Mouse (Mus musculus): ENCODE data around the gene Sh3kbp1. TPM values are rescaled to one million over a fixed set of nuclear protein-coding genes. Genes with fewer than 3 reads are reported as not detected.

Gene Sh3kbp1
- total RNA-seq, 1 experiment from 2014 or later, result 78.7 TPM

DNA sequence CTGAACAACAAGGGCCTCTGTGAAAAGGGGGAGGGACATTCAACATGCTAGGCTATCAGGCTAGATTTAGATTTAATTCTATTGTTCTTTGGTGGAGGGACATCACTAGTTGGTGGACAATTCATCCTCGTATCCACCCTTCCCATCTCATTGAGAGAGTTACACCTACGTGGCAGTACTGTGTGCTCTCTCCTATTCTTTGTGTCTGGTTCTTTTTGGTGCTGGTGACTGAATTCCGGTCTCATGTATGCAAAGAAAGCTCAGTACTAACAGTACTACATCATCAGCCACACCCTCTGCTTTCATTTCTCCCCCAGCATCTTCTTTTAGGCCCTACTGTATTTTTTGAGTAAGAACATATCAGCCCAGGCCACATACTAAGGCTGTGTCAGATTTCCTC, 105.8 kb downstream of the Sh3kbp1 start:
- no peak for ATAC-seq (replicated peaks; ENCODE audit: low read depth, poor library complexity, severe bottlenecking)

DNA sequence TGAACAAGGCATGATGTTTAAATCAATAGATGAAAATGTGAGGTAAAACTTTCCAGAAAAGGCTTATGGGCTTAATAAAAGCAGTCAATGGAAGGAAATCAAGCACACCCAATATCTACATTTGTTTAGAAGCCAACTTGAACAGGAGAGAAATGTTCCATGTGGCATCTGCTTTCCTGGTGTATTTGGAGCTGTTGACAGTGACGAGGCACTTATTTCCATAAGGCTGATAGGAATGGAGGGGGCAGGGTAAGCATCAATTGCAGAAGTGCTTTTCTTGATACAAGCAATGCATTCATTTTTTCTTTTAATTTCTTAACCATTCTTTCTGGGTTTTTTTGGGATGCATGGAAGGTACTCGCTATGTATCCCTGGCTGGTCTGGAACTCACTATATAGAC, 106.9 kb downstream of the Sh3kbp1 start:
- ATAC-seq (replicated peaks; ENCODE audit: low read depth, poor library complexity, severe bottlenecking), result no peak; the same call in 1 of the 2 replicates

DNA sequence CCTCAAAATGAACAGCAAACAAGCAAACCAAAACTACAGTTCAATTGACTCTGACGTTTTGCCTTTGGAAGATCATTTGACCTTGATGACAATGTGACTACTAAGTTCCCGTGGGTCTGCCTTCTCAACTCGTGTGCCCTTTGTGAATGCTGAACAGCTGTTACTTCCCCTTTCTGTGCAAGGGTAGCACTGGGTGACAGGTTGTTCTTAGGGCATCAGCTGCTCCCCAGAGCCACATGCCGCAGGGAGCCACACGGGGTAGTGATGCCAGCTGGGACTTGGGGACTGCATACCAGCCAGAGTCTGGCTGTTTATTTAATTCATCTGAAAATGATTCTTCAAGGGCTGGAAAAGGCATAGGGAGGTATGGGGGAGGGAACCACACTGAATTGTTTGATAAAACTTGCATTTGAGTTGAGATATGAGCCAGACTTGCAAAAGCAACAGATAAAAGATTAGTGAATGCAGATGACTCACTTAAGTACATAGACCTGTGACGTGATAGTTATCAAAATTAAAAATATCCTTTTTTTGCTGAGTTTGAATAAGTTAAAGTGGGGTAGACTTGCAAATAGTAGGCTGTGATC, 108.5 kb downstream of the Sh3kbp1 start:
- ATAC-seq (replicated peaks; ENCODE audit: low read depth, poor library complexity, severe bottlenecking), result peak; percentile 97

DNA sequence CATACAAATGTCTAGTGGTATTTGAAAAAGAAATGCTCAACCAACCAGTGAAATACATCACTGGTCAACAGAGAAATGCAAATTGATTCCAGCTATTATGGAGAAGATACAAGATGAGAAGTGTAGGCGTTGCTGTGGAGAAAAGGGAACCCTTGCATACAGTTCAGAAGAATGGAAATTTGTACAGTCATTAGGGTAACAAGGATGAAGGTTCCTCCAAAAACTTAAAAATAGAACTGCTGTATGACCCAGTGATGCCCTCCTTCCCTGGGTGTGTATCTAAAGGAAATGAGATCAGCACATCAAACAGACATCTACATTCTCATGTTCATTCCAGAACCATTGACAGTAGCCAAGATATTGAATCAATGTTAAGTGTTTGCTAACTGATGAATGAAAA, 110.3 kb downstream of the Sh3kbp1 start:
- no peak for ATAC-seq (replicated peaks; ENCODE audit: low read depth, poor library complexity, severe bottlenecking)

DNA sequence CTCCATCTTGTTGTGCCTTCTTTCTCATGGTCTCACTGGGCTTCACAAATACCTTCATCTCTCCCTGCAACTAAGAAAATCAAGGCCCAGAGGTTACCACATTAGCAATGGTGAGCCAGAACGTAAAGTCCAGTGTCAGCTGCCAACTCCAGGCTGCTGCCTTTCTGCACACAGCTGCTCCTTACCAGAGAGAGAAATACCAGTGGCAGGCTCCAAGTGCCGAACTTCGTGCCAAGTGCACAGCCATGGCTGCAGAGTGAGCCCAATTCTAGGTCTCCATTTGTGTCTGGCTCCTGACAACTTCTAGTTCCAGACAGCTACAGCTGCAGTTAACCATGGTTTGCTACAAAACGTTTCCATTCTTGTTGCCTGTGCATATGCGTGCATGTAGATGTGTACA, 117.0 kb downstream of the Sh3kbp1 start:
- no peak for ATAC-seq (replicated peaks; ENCODE audit: low read depth, poor library complexity, severe bottlenecking)

DNA sequence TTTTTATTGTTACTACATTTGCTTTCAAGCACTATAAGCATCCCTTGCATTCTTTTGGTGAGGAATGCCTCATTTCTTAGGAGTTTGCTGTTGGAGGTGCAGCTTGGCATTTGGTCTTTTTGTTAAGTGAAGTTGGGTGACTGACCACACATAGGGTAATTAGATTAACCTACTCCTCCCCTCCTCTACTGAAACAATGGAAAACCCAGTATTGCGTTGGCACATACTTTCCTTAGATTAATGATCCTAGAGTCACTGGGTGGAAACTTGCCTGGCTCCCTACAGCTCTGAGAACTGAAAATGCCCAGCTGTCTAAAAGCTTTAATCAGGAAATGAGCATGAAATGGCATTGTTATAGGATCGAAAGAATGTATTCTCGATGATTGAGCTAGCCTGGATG, 117.5 kb downstream of the Sh3kbp1 start:
- ATAC-seq (replicated peaks; ENCODE audit: low read depth, poor library complexity, severe bottlenecking), result no peak

DNA sequence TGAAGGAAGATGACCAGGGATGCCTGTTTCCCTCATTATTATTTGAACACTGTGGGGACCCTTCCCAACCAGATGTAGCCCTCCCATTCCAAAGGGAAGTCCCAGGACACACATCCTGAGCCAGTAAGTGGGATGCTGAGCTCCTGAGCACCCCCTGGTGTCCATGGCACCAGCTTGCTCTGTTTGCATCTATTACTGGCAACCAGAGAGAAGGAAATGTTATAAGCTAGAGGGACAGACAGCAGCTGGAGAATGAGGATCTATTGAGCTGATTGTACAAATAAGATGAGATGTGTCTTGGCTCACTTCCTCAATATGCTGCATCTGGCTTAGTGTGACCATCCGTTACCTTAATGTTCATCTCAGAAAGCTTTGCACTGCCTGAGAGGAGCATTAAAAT, 124.8 kb downstream of the Sh3kbp1 start:
- peak; percentile 75 for ATAC-seq (replicated peaks; ENCODE audit: low read depth, poor library complexity, severe bottlenecking)

DNA sequence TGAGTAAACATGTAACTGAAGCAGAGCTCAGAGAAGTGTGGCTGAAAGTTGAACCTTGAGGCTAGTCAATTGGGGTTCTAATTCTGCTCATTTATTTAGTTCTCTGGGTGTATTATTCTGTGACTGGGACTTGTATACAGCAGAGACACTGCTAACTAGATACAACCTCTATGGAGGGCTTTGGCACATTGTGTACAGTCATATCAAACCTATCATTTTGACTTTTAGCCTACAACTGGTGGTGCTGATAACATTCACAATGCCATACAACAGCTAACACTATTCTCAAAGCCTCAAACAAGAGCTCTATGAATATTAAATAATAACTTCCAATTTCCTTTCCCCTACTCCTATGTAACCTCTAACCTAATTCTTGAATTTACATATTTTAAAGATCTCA, 129.2 kb downstream of the Sh3kbp1 start:
- no peak for ATAC-seq (replicated peaks; ENCODE audit: low read depth, poor library complexity, severe bottlenecking)

DNA sequence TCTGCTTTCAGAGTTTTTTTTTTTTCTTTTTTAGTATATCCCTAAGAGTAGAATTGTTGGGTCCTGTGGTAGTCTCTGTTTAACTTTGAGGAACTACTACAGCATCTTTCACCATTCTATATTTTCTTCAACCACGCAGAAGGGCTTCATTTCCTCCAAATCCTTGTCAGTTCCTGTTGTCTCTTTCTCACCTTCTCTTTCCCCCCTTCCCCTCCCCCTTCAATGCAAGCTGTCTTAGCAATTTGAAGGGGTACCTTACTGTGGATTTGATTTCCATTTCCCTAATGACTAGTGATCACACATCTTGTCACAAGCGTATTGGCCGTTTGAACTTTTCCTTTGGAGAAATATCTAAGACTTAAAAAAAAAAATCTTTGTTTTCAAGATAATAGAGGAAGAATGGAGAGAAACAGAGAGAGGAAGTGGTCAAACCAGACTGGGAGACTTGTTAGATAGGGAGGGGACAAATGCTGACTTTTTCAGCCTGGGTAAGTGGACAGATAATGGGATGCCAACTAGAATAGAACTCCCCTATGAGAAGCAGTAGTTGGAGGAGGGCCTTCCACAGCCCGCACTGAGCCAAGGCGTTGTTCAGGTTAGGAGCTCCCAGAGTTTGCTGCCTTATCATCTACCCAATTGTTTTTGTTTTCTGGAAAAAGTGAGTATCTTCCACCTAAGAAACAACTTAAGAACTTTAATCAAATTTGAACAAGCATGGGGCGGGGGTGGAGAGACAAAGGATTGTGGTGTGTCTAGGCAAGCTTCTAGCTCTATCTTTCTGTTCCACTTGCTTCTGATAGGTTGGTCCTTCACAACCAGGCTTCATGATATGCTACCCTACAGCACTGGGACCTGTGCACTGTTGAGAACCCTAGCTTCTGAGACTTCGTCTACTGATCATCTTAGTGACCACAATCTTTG, 130.1 kb downstream of the Sh3kbp1 start:
- peak; percentile 83 for ATAC-seq (replicated peaks; ENCODE audit: low read depth, poor library complexity, severe bottlenecking)

DNA sequence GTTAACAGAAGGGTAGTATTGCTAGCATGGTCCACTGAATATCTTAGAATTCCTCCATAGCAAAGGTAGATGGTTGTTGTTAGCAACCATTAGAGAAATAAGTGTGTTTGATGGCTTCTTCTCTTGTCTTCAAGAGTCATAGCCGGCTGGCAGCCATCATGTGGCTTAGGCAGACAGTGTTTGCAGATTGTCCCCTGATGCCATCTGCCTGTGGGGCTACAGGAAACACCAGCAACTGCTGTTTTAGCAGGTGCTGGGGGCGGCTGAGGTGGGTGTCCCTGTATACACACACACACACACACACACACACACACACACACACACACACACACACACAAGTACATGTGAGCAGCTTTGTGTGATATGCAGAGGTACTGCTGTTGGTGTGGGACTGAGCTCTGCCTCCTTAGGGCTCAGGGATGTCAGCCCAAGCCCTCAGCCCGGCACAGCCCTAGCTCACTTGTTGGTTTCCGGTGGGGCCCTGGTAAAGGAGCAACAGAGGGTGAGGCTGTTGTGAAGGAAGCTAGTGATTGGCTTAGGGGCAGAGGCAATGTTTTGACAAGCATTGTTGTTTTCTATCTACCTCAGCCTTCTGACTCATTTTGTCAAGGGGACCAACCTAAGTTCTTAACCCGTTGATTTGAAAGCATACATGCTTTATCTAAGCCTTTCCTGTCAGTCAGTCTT, 130.9 kb downstream of the Sh3kbp1 start:
- peak; percentile 71 for ATAC-seq (replicated peaks; ENCODE audit: low read depth, poor library complexity, severe bottlenecking)

DNA sequence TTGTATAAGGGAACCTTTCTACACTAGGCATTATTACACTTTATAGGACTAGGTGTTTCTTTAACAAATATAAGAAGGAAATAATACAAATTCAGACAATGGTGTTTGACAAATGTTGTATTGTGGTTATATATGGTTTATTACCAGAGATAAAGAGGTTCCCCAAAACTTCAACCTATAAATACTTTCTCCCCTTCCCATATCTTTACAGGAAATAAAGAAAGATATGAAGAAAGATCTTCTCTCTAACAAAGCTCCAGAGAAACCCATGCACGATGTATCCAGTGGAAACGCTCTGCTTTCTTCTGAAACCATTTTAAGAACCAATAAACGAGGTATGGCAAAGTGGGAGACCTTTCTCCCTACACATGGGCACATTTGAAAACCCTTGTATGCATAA, 136.7 kb downstream of the Sh3kbp1 start:
- ATAC-seq (replicated peaks; ENCODE audit: low read depth, poor library complexity, severe bottlenecking), result no peak

DNA sequence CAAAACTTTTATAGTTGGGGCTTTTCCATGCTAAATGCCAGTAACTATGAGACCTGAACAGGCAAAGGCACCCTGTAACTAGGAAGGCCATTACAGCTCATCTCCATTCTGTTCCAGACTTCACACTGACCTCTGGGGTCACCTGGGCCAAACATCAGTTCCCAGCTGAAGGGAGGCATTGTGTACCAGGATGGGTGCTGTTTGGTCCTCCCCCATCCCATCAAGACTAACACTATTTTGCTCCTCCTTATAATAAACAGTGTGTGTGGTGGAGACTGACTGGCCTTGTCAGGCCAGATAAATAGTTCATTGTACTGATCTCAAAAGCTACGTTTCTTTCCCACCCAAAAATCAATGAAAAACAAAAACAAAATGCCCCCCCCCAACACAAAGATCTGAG, 138.8 kb downstream of the Sh3kbp1 start:
- no peak for ATAC-seq (replicated peaks; ENCODE audit: low read depth, poor library complexity, severe bottlenecking)

DNA sequence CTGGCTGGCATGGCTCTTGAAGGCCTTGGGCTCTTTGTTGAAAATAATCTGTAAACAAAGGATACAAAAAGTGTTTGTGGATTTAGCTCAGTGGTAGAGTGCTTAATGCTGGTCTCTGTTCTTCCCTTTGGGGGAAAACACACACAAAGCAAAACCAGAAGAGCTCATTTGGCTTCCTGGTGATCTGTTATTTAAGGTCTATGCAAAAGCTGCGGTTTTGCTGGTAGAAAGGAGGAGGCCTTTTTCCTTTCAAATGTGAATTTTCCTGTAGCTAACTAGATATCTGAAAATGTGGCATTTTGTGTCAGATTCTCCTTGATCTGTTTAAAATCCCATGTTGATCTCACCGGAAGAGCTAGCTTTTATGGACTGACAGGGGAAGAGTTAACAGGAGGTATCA, 141.9 kb downstream of the Sh3kbp1 start:
- ATAC-seq (replicated peaks; ENCODE audit: low read depth, poor library complexity, severe bottlenecking), result no peak; the same call in 1 of the 2 replicates

DNA sequence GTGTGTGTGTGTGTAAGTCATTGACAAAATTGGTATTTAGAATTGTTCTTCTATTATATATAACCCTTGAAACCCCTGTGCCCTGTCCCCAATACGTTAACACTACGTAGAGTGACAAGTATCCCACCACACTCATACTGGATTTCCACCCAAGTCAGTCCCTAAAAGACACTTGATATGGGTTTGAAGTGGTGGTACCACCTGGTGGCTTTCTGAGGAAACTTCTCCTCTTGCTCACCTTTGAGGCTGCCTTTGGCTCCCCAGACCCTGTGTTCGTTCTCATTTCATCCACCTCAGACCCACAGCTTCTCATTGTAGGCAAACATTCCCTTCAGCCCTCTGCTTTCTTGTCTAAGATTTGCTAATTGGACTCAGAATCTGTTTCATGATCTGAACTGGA, 142.7 kb downstream of the Sh3kbp1 start:
- ATAC-seq (replicated peaks; ENCODE audit: low read depth, poor library complexity, severe bottlenecking), result no peak

DNA sequence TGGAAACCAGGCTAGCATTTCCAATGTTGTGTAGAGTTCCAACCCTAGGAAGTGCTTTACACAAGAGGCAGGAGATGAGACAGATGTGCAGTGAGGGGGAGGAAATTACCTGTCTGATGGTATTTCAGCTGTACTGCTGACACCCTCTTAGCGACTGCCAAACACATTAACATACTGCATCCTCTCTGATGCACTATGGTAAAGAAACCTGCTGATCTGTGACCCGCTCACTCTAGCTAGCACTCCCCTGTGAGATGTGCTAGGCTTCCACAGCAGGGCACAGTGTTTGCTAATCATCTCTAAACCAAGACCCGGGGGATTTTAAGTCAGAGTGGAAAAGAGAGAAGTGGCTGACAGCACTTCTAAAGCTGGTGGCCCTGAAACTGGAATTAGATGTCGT, 145.1 kb downstream of the Sh3kbp1 start:
- no peak for ATAC-seq (replicated peaks; ENCODE audit: low read depth, poor library complexity, severe bottlenecking)

DNA sequence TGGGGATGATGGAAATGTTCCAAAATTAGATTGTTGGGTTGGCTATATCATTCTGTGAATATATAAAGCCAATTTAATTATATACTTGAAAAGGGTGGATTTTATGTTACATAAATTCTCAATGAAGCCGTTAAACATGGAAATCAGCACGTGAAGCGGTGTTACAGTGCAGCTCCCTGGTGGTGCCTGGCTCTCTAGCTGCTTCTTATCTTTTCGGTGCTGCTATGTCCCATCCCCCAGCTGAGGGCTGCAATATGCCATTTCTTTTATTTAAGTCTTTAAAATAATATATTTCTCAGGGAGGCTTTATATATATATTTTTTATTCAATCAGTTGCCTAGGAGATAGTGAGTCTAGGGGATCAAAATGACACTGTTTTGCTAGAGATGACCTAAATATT, 148.0 kb downstream of the Sh3kbp1 start:
- ATAC-seq (replicated peaks; ENCODE audit: low read depth, poor library complexity, severe bottlenecking), result no peak

DNA sequence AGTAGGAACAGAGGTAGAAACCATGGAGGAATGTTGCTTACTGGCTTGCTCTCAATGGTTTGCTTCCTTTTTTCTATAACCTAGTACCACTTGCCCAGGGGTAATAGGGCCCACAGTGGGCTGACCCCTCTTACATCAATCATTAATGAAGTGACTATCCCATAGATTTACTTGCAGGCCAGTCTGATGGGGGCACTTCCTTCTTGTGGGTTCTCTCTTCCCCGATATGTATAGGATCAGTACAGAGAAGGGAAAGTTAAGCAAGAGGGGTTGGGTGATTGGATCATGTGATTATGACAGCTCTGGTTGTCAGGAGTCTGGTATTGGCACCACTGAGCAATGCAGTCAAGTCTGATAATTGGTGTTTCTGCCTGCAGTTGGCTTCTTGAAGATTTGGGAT, 151.7 kb downstream of the Sh3kbp1 start:
- ATAC-seq (replicated peaks; ENCODE audit: low read depth, poor library complexity, severe bottlenecking), result peak; percentile 66

DNA sequence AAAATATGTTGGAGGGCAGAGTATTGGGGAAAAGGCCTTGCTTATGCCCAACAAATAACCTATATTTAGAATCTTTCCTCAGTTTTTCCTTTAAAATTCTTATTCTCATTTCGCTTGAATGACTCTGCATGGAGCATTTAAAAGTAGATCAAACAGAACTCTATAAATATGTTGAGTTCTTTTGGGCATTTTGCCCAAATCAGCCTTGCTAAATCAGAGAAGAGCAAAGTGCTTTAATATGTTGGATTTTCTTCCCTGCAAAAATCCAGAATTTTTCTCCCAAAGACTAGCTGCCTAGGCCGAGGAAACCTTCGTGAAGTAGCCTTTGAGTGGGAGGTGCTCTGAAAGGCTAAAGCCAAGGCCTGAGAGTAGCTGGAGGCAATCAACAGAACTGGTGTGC, 163.4 kb downstream of the Sh3kbp1 start:
- ATAC-seq (replicated peaks; ENCODE audit: low read depth, poor library complexity, severe bottlenecking), result no peak

DNA sequence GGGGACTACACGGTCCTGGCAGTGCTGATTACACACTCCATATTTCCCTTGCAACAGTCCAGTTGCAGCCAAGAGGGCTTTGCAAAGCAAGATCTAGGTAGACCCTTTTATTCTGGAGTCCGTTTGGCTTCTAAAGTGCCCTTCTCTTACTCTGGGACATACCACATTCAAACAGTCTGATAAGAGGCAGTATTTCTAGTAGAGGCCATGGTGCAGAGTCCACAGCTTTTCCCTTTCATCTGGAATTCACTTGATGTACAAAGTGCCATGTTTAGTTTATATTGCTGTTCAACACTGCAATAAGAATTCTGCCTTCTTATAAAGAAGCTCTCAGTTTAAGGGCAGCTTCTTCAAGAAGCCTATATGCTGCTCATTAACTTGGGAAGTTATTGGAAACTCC, 168.5 kb downstream of the Sh3kbp1 start:
- ATAC-seq (replicated peaks; ENCODE audit: low read depth, poor library complexity, severe bottlenecking), result no peak

DNA sequence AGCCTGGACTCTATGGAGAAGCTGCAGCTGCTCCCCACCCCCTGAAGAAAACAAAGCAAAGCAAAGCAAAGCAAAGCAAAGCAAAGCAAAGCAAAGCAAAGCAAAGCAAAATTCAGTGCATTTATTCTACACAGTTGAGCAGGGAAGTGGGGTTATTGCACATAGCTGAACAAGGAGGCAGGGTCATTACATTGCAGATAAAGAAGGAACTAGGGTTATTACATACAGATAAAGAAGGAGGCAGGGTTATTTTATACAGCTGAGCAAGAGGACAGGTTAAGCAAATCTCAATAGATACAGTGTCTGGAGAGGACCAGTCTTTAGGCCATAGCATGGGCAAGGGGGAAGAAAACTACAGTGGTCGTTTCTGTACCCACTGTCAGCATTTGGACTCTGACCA, 177.3 kb downstream of the Sh3kbp1 start:
- no peak for ATAC-seq (replicated peaks; ENCODE audit: low read depth, poor library complexity, severe bottlenecking)

DNA sequence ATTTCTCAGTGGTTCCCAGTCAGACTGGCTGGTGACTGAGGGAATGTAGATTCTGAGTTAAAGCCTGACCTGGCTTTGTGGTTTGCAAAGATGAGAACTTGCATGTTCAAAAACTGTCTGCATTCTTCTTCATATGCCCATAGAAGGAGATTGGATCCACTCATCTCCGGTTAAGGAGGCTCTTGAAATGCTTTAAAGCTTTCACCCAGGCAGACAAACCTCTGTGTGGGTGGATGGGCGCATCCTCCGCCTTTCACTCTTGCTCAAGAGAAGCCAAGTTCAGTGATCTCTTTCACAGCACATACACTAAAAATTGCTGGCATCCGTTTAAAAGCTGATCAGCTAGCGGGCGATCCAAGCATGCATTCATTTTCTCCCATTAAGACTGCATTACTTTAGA, 182.4 kb downstream of the Sh3kbp1 start:
- ATAC-seq (replicated peaks; ENCODE audit: low read depth, poor library complexity, severe bottlenecking), result no peak

All from common myeloid progenitor, adult 5-6 weeks (primary cell).